Mouse (Mus musculus): ENCODE results near the gene Babam2. TPM values are rescaled to one million over a fixed set of nuclear protein-coding genes. Genes with fewer than 3 reads are reported as not detected.

The Babam2 gene
- total RNA-seq, 1 experiment from 2014 or later = 152 TPM

- DNase-seq = no peak
Measured at GRCm38 (mm10) chr5:32085566-32085965, 388.1 kb downstream of the Babam2 start.

- DNase-seq = no peak
Measured at GRCm38 (mm10) chr5:32085971-32086370, 388.5 kb downstream of the Babam2 start.

DNA sequence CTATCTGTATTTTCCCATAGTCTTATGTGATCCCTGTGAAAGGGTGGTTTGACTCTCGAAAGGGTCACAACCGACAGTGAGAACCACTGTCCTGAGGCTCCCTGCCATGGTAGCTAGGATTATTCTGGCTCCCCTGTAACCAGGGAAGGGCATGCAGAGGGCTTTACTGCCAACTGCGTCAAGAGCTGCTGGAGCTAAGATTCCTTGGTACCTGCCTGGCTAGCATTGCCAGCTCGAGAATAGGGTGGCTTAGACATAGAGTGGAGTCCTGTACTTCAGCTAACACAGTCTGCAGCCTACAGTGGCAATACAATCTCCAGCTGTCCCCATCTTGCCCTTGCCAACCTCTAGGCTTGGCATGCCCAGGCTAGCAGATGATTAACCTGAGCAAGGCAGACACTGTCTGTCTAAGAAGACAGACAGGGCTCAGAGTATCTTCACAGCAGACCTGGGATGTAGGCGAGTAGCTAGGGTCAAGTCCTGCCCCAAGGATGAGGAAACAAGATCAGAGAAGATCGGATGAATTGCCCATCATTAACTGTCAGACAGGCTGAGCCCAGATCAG is 389.1 kb downstream of the Babam2 start:
- no peak for DNase-seq

DNA sequence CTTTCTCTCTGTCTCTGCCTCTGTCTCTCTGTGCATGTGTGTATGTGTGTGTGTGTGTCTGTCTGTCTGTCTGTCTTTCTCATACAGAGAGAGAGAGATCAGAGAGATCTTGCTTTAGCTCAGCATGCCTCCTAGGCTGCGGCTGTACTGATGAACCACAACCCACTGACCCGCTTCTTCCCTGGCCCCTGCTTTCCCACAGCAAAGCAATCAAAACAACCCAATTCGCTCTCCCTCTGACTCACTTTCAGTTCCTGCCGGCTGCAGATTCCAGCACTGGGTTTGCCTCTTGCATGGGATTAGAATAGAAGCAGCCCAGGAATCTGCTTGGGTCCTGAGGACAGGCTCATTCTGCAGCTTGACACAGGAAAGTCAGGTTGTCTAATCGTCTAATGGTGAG is 392.0 kb downstream of the Babam2 start:
- DNase-seq = no peak

- DNase-seq = no peak
Measured at GRCm38 (mm10) chr5:32092281-32092680, 394.8 kb downstream of the Babam2 start.

DNA sequence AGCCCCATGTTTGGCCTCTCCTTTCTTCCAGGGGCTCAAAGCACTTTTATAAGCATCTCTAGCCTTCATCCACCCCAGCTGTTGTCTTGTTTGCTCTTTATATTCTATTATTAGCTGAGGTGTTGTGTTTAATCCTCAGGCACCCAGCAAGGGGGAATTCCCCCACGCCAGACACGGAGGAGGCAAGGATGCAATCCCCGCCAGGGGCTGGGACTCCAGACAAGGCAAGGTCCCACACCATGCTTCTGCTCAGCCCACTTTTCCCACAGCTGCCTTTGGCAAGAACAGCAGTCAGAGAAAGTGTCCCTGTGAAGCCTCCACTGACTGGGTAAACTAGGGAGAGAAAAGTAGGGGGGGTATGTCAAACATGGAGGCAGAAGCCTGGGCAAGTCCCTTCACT is 401.2 kb downstream of the Babam2 start:
- DNase-seq = no peak

DNA sequence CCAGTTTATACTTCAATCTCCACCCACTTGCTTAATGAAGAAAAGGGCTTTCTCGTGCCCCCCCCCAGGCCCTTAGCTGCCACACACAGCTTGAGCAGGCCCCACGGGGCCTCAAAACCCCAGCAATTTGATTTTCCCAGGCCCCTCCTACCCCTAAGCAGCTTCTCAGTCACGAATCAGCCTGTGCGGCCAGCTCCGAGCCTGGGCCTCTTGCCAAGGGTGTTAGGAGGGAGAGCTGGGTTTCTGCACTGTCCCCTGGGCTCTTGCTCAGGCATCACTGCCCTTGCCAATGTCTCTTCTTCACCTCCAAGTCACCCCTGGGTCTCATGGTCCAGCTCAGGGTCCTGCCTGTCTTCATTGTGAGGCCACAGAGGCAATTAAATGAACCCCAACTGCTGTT is 405.0 kb downstream of the Babam2 start:
- DNase-seq = peak; percentile 79

- peak; percentile 19 for DNase-seq
Measured at GRCm38 (mm10) chr5:32102971-32103431, 405.5 kb downstream of the Babam2 start.

GRCm38 (mm10) chr5:32103545-32103944 is 406.1 kb downstream of the Babam2 start:
- no peak for DNase-seq

- DNase-seq = no peak
Measured at GRCm38 (mm10) chr5:32104119-32104990, 406.9 kb downstream of the Babam2 start.

GRCm38 (mm10) chr5:32106473-32107140 is 409.1 kb downstream of the Babam2 start:
- DNase-seq = no peak

- DNase-seq = no peak
Measured at GRCm38 (mm10) chr5:32110651-32111050, 413.2 kb downstream of the Babam2 start.

DNA sequence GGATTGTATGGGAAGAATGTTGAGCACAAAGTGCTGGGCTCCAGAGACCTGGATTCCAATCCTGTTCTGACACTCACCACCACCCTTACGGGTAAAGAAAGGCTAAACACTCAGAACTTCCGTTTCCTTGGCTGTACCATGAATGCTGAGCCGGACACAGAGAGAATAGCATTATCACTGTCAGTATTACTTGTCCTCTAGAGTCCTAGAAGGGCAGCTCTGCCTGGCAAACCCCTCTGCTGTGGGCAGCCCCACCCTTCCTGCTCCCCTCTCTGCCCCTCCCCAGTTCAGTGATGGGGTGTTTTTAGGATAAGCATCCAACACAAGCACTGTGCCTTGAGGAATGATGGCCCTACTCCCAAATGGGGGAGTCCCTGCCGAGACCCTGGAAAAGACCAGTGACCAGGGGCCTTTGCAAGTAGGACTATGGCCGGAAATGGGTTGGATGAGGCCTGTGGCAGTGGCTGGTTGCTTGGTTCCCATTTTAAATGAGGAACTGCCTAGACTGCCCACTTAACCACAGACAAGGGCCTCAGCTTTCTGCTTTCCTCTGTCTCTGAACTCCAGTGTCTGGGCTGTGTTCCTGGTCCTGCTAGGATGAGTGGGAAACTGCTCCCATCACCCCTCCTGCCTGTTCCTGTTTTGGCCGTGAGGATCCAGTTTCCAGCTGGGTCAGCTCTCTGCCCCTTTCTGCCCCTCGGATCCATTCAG is 414.9 kb downstream of the Babam2 start:
- no peak for DNase-seq

DNA sequence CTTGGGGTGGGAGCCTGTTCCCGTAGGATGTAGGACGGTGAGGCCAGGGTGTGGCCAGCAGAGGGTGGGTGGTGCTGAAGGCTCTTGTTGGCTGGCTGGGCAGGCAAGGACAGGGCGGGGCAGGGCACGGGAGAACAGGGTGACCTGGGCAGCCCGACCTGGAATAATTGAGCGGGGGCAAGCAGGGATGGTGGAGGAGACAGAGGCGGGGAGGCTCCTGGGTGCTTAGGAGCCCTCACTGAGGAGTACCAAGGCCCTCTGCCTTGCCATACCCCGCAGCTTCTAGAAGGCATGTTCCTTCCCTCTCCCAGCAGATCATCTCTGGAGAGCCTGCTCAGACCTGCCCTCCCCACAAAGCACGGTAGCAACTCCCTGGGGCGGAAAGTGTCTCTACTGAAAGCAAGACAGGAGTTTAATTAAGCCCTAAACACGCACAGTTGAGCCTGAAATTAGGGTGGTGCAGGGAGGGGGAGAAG is 423.5 kb downstream of the Babam2 start:
- no peak for DNase-seq

DNA sequence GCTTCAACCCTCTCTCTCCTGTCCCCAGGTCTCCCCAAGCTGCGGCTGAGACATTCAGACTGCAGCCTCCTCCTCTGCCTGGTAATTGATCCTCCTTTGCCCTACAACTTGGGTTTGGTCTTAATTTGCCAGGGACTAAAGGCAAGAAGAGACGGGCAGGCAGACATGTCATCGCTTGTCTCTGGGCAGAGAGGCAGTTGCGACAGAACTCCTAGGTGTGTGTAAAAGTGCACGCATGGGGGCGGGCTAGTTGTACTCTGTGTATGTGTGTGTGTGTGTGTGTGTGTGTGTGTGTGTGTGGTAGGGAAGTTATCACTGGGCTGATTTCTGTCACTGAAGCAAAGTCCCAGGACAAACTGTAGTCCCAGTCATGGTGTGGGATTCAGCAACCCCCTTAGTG is 424.5 kb downstream of the Babam2 start:
- no peak for DNase-seq

GRCm38 (mm10) chr5:32122363-32122762 is 424.9 kb downstream of the Babam2 start:
- DNase-seq = no peak

DNA sequence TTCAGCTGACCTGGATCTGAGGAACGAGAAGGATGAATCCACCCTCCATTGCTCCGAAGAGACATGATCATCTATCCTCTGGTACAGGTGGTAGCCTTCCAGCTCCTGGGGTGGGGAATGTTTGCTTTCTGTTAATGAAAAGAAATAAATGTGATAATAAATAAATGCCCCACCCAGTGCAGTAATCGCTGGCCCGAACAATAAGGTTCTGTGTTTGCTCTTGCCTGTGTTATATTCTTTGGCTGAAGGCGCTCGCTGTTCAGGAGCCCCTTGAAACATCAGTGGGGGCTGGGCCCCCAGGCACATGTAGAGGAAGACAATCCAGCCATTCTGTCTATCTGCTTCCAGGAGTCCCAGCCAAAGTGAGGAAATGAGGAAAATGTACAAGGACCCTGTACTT is 427.5 kb downstream of the Babam2 start:
- DNase-seq = no peak

GRCm38 (mm10) chr5:32127226-32127625 is 429.7 kb downstream of the Babam2 start:
- DNase-seq = no peak

DNA sequence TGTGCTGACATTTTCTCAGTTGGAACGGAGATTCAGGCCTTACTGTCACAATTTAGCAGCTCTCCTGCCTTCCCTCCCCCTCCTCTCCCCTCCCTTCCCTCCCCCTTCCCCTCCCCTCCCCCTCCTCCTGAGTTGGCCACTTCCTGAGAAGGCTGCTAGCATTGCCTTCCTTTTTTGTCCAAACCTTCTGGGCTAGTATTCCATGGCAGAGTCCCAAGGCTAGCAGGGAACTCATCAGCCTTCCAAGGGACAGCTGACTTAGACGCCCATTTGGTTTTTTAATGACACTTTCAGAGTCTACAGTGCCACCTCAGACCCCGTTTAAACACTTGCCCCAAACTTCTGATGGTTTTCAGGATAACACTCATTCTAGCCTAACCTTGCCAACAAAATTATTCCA is 430.4 kb downstream of the Babam2 start:
- DNase-seq = no peak

DNA sequence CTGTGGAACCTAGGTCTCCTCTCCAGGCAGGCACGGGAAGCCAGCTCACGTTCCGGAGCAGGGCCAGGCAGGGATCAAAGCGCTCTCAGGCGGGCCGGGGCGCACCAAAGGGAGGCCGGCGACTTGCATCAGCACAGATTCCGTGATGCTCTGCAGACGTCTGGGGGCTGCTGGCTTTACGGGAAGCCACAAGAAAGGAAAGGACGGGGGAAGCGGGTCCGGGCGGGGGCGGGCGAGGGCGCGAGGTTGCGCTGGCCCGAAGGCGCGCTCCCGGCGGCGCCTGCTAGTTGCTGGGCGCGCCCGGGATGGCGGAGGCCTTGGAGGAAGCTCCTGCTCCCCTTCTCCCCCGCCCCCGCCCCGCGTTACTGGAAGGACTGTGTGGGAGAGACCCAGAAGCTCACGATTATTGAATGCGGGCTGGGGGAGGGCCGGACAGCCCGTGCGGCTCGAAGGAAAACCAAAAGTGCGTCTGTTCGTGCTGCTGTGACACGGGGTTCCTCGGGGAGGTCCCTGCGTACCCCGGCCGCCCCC is 435.6 kb downstream of the Babam2 start:
- DNase-seq = peak; percentile 75

DNA sequence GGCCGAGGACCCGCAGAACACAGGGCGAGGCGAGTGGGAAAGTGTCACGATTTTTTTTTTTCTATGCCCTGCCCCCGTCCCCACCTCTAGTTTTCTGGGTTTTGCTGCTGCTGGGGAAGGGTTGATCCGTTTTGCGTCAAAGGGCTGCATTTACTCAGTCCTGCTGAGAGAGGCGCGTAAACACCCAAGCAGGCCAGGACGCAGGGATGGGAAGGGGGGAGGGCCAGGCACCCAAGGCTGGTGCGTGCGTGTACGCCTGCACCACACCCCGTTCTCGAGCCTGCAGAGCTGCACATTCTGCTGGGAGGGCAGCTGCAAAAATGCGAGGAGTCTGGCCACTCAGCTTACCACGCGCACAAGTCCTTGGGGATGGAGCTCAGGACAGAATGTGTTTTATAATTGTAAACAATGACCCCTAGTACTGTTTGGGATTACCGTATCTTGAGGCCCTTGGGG is 436.1 kb downstream of the Babam2 start:
- DNase-seq = peak; percentile 83
